Mouse (Mus musculus) intestine, embryonic 16.5 days (tissue): ENCODE measurements around the gene Elp5. TPM values are rescaled to one million over a fixed set of nuclear protein-coding genes. Genes with fewer than 3 reads are reported as not detected.

ENCODE experiments used
- ATAC-seq: fragments of 200-750 bp; cut with Nextera tagmentation; 2 replicates; pipeline ENCODE4 v1.8.0; 2017; ENCODE audit warnings: moderate TSS enrichment, moderate library complexity
- H3K27ac ChIP-seq: fragments of 300-500 bp; sonication (generic); 2 replicates; pipeline ENCODE4 v1.5.1; 2014; ENCODE audit warnings: mild to moderate bottlenecking, low read length
- H3K27me3 ChIP-seq: fragments of 300-500 bp; sonication (generic); replicated peaks from 2 replicates; pipeline ENCODE4 v1.6.1; 2014; ENCODE audit warnings: low read length, control low read depth, mixed read lengths; ENCODE audit not compliant: control insufficient read depth, insufficient read depth
- H3K36me3 ChIP-seq: fragments of 300-500 bp; sonication (generic); 2 replicates; pipeline ENCODE4 v1.6.1; 2014; ENCODE audit warnings: low read length, control low read depth; ENCODE audit not compliant: control insufficient read depth, insufficient read depth
- H3K4me1 ChIP-seq: fragments of 300-500 bp; sonication (generic); 2 replicates; pipeline ENCODE4 v1.6.1; 2014; ENCODE audit warnings: low read length, control low read depth, mixed read lengths; ENCODE audit not compliant: control insufficient read depth, insufficient read depth
- H3K4me2 ChIP-seq: fragments of 300-500 bp; sonication (generic); 2 replicates; pipeline ENCODE4 v1.6.1; 2014; ENCODE audit warnings: low read depth, low read length, control low read depth
- H3K4me3 ChIP-seq: fragments of 300-500 bp; sonication (generic); 2 replicates; pipeline ENCODE4 v1.5.1; 2014; ENCODE audit warnings: mild to moderate bottlenecking, low read length
- H3K9ac ChIP-seq: fragments of 300-500 bp; sonication (generic); 2 replicates; pipeline ENCODE4 v1.6.1; 2014; ENCODE audit warnings: low read depth, low read length
- H3K9me3 ChIP-seq: fragments of 300-500 bp; sonication (generic); 2 replicates; pipeline ENCODE4 v1.6.1; 2016; ENCODE audit warnings: low read length, control low read depth; ENCODE audit not compliant: control insufficient read depth
- WGBS: fragments of 180-500 bp; shearing (Covaris S2); extraction: QIAGEN DNeasy Blood & Tissue Kit; methylation state at CpG from one replicate; pipeline ENCODE4 v1.1.7; 2014; 5-methylcytosine and 5-hydroxymethylcytosine counted together
- polyA plus RNA-seq: library from polyadenylated mRNA; unstranded; fragments of >200 nt; fragmentation: Nextera tagmentation; extraction: Ambion mirVana; gene quantifications from 2 replicates; pipeline ENCODE4 v1.2.1, GENCODE M21; 2015

Elp5 gene
- polyA plus RNA-seq, 1 experiment from 2014 or later = 106 TPM

GRCm38 (mm10) chr11:69984431-69984830 lies 2.1 kb upstream of the Elp5 start:
- Histone ChIP-seq H3K9me3 (no peaks in the 10 kb centered on the region), H3K36me3 (peaks cover 21% of the 10 kb centered on the region), H3K9ac (no peak overlapping the region), H3K4me1 (peaks cover 19% of the 10 kb centered on the region), H3K27ac (no peak overlapping the region), H3K4me2 (no peak overlapping the region), H3K4me3 (no peak overlapping the region), H3K27me3 (no peaks in the 10 kb centered on the region)
- 86% methylated on average over 8 of the region's 8 CpGs for WGBS
- ATAC-seq = no peak

GRCm38 (mm10) chr11:69983377-69983776 lies 1.1 kb upstream of the Elp5 start:
- no peak for ATAC-seq
- Histone ChIP-seq H3K27me3 (no peaks in the 10 kb centered on the region), H3K36me3 (peaks cover 15% of the 10 kb centered on the region), H3K9me3 (no peaks in the 10 kb centered on the region), H3K4me2 (no peak overlapping the region), H3K4me3 (peak overlapping the region; percentile 100; the same call in 1 of the 2 replicates), H3K9ac (peak overlapping the region; percentile 100; the same call in 1 of the 2 replicates), H3K4me1 (peaks cover 24% of the 10 kb centered on the region), H3K27ac (no peak overlapping the region)
- WGBS = 79% methylated on average over 4 of the region's 4 CpGs

DNA sequence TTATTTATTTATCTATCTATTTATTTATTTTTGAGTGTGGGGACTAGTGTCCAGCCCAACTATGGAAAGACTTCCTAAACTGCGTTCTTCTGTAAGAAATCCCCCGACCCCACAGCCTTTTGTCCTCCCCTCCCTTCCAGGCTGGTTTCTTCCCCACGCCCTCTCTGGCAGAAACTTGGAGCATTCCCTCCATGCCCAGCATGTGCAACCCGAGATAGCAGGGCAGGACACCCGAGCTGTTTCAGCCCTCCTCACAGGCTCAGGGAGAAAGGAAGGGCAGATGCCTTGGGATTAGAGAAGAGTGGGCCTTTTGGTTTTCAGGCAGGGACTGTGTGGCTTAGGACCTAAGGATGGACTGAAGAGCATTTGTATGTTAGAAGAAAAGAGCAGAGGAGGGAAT lies 560 bp upstream of the Elp5 start:
- ATAC-seq = no peak
- H3K27me3 ChIP-seq = no peaks in the 10 kb centered on the region
- no peaks in the 10 kb centered on the region for H3K9me3 ChIP-seq
- WGBS = 18% methylated on average over 5 of the region's 5 CpGs
- H3K9ac ChIP-seq = peak overlapping the region; percentile 100
- peaks cover 13% of the 10 kb centered on the region; the same call in 1 of the 2 replicates for H3K36me3 ChIP-seq
- H3K4me2 ChIP-seq = peak overlapping the region; percentile 94
- H3K27ac ChIP-seq = 0 out of 2 replicates have a peak overlapping the region, but pooled peaks have one; percentile 41
- H3K4me1 ChIP-seq = peaks cover 24% of the 10 kb centered on the region
- peak overlapping the region; percentile 100 for H3K4me3 ChIP-seq

DNA sequence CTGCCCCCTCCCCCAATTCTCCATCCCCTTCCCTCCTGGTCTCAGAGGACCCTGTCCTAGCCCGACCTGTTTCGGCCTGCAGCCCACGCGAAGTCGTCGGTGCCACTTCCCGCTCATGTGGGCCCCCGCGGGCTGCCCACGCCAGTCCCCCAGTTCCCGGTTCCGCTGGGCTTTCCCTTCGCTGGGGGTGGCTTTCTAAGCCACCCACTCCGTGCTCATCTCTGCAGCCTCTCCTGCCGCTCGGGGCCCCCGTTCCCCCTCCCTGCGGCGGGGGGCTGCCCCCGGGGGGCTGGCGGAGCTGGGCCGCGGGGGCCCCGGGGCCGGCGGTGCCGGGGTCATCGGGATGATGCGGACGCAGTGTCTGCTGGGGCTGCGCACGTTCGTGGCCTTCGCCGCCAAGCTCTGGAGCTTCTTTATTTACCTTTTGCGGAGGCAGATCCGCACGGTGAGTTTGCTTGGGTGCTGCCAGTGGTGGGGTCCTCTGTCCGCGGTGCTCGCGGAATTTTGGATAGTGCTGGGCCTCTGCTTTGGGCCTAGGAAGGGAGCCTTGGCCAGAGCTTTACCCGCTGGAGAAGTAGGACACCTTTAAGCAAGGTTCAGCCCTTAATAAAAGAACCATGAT lies 1.1 kb downstream of the Elp5 start, which contains the start of gene Ctdnep1:
Ctdnep1 (plus strand) TSS at position 16 of the 622 bp plus-strand sequence.
- Histone ChIP-seq H3K4me1 (peaks cover 24% of the 10 kb centered on the region), H3K36me3 (peaks cover 11% of the 10 kb centered on the region; the same call in 1 of the 2 replicates), H3K27ac (peak within 1 kb of the TSS; percentile 100), H3K27me3 (no peaks in the 10 kb centered on the region), H3K4me2 (peak within 1 kb of the TSS; percentile 94), H3K4me3 (peak within 1 kb of the TSS; percentile 100), H3K9ac (peak within 1 kb of the TSS; percentile 100), H3K9me3 (no peaks in the 10 kb centered on the region)
- WGBS = under 1% methylated on average over 42 of the region's 43 CpGs
- no peak; the same call in 1 of the 2 replicates for ATAC-seq

DNA sequence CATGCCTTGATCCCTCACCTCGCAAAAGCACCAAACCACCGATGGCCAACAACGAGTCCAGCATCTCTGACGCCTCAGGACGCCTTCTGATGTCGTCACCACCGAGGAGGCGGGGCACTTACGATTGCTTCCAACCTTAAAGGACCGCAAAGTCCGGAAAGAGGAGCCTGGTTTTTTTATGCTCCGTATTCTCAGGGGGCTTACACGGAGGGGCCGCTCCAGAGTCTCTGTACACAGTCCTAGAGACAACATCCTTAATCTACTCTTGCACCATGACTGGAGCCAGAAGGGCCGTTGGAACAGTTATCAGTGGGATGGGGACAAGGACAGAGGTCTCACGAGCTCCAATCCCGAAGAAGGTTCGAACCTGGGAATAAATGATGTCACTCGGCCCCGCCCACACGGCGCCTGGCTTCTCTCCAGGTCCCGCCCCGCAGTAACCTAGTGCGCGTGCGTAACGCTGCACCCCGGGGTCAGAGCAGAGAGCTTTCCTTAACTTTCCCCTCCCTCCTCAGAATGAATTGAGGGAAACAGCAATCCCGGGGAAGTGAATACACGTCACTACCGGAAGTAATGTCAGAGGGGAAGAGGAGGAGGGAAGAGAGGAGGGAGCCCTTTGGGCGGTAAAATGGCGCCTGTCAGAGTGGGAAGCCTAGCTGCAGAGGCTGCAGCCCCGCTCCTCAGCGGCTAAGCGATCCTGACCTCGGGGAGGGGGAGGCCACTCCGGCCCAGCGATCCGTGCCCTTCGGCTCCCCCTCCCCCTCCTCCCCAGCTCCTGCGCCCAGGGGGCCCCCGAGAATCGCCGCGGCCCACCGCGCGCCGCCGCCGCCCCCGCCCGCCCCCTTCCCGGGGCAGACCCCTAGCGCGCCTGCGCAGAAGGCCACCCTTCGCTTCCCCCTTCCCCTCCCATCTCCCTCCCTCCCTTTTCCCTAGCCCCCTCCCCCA lies 1.8 kb downstream of the Elp5 start:
- H3K27me3 ChIP-seq = no peaks in the 10 kb centered on the region
- WGBS = under 1% methylated on average over 51 of the region's 60 CpGs

DNA sequence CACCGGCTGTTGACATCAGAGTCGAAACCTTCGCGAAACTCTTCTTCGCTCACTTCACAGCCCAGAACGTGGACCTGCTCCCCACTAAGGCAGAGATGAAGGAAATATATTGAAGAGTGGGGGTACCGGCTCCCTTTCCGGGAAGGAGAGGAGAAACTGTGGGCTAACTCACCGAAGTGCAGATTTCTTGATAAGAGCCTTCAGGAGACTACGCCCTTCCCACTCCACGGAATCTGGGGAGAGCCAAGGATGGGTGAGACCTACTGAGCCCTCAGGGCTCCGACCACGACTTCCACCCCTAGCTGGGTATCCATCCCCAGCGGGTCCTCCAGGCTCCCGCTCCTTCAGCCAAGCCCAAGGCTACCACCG lies 2.5 kb downstream of the Elp5 start:
- no peaks in the 10 kb centered on the region for H3K27me3 ChIP-seq
- no peak for ATAC-seq
- peak overlapping the region; percentile 100 for H3K4me3 ChIP-seq
- H3K9me3 ChIP-seq = no peaks in the 10 kb centered on the region
- peak overlapping the region; percentile 100 for H3K27ac ChIP-seq
- 1% methylated on average over 16 of the region's 16 CpGs for WGBS
- H3K4me2 ChIP-seq = peak overlapping the region; percentile 84
- H3K9ac ChIP-seq = peak overlapping the region; percentile 81
- H3K36me3 ChIP-seq = peaks cover 9% of the 10 kb centered on the region
- peaks cover 24% of the 10 kb centered on the region for H3K4me1 ChIP-seq

More for the DNA sequence above, 1.8 kb downstream of the Elp5 start:
- H3K36me3 ChIP-seq = peaks cover 13% of the 10 kb centered on the region
- peak overlapping the region; percentile 84 for H3K4me2 ChIP-seq
- peak overlapping the region; percentile 100 for H3K9ac ChIP-seq
- H3K4me1 ChIP-seq = peaks cover 24% of the 10 kb centered on the region
- H3K9me3 ChIP-seq = no peaks in the 10 kb centered on the region
- peak; percentile 95 for ATAC-seq
- H3K27ac ChIP-seq = peak overlapping the region; percentile 100
- peak overlapping the region; percentile 100 for H3K4me3 ChIP-seq

DNA sequence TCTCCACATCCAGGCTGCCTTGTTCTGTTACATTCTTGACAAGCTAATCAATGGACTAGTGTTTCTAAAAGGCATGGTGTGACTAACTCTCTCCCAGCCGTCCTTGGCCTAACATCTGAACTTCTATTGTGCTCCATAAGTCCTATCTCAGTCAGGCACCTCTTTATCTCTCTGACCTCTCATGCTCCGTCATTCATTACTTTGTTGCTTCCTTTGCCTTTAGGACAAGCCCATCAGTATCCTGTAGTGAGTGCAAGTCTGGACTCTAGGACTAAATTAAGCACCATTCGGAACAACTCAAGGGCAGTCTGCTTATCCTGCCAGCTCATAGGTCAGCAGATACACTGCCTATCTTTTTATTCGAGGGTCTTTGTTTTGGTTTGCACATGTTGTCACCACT lies 6.0 kb downstream of the Elp5 start:
- ATAC-seq = no peak
- Histone ChIP-seq H3K4me1 (peaks cover 7% of the 10 kb centered on the region), H3K9ac (no peak overlapping the region), H3K36me3 (peaks cover 7% of the 10 kb centered on the region; the same call in 1 of the 2 replicates), H3K4me2 (no peak overlapping the region), H3K9me3 (no peaks in the 10 kb centered on the region), H3K4me3 (no peak overlapping the region), H3K27ac (no peak overlapping the region), H3K27me3 (no peaks in the 10 kb centered on the region)
- WGBS = 73% methylated on average over 4 of the region's 4 CpGs

GRCm38 (mm10) chr11:69974907-69975306 lies 7.4 kb downstream of the Elp5 start:
- Histone ChIP-seq H3K4me3 (no peak overlapping the region), H3K9me3 (no peaks in the 10 kb centered on the region), H3K9ac (no peak overlapping the region), H3K36me3 (peaks cover 7% of the 10 kb centered on the region; the same call in 1 of the 2 replicates), H3K27me3 (no peaks in the 10 kb centered on the region), H3K4me1 (peaks cover 11% of the 10 kb centered on the region), H3K27ac (no peak overlapping the region), H3K4me2 (no peak overlapping the region)
- ATAC-seq = no peak
- 93% methylated on average over 2 of the region's 2 CpGs for WGBS

DNA sequence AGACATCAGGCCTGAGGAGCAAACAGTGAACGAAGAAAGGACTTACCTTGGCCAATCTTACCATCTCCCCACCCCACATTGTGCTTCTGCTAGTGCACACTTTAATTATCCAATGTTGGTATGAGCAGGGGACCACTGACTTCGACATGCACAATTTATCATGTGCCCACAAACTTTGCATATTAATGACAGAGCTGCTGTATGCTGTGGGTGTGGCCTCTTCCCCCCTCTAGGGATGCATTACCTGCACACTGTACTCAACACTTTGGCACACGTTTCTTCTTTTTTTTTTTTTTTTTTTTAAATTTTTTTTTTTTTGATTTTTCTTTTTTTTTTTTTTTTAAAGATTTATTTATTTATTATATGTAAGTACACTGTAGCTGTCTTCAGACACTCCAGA lies 11.5 kb downstream of the Elp5 start:
- 0 out of 2 replicates have a peak, but pooled peaks cover 3% of the 10 kb centered on the region for H3K27me3 ChIP-seq
- no peak overlapping the region; the same call in 1 of the 2 replicates for H3K9ac ChIP-seq
- H3K4me1 ChIP-seq = peaks cover 9% of the 10 kb centered on the region
- H3K27ac ChIP-seq = peak overlapping the region; percentile 97
- no peak overlapping the region for H3K4me2 ChIP-seq
- ATAC-seq = no peak
- H3K4me3 ChIP-seq = no peak overlapping the region
- 55% methylated on average over 3 of the region's 3 CpGs for WGBS
- peaks cover 5% of the 10 kb centered on the region; the same call in 1 of the 2 replicates for H3K36me3 ChIP-seq
- no peaks in the 10 kb centered on the region for H3K9me3 ChIP-seq
